Mouse (Mus musculus) left cerebral cortex, postnatal 4 days (tissue): ENCODE results near the gene Gm9507. TPM values are rescaled to one million over a fixed set of nuclear protein-coding genes. Genes with fewer than 3 reads are reported as not detected.
"Not testable (repeated sequence)": the region's sequence is repeated elsewhere in the genome, so short reads cannot be mapped to it uniquely, and the experiment has no call there.

Experiments used
- DNase-seq: peaks from one replicate; pipeline ENCODE4 v3.0.0-alpha.2; 2022
- intact Hi-C: fragments of 180-260 bp; cut with DNase I; formaldehyde crosslinking; loops from one replicate; pipeline ENCODE4 v1.15.1; 2025
- total RNA-seq, 2 experiments: library from RNA; stranded (reverse); gene quantifications; 2 replicates each; pipeline ENCODE4 v1.2.3; 2021

The Gm9507 gene
- total RNA-seq, 2 experiments from 2014 or later, result not detected

DNA sequence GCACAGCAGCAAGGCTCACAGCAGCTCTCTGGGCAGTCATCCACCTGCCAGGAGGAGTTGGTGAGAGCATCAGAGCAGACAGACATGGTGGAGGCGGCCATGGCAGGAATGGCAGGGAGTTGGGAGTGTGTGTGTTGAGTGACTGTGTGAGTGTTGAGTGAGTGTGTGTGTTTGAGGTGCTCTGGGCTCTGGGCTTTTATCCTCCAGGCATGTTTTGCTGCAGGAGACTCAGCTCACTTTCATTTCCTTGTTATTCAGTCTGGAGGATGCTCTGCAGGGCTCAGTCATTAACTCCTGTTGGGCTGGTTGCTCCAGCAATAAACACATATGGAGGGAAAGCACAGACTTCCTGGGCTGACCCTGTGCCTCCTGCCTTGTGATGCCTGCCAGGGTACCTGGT is 34.8 kb downstream of the Gm9507 start, which contains the start of gene Gm7138:
TSS of gene Gm7138 (minus strand) at position 101 of the 400 bp plus-strand sequence.
- intact Hi-C loops, DNase-seq: not testable (repeated sequence)

- intact Hi-C loops, result not testable (repeated sequence)
Observed at GRCm38 (mm10) chr10:77772142-77772541, 39.5 kb downstream of the Gm9507 start.

DNA sequence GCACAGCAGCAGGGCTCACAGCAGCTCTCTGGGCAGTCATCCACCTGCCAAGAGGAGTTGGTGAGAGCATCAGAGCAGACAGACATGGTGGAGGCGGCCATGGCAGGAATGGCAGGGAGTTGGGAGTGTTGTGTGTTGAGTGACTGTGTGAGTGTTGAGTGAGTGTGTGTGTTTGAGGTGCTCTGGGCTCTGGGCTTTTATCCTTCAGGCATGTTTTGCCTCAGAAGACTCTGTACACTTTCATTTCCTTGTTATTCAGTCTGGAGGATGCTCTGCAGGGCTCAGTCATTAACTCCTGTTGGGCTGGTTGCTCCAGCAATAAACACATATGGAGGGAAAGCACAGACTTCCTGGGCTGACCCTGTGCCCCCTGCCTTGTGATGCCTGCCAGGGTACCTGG is 40.4 kb downstream of the Gm9507 start, which contains the start of gene Gm3238:
TSS of gene Gm3238 (minus strand) at position 101 of the 400 bp plus-strand sequence.
- intact Hi-C loops, result not testable (repeated sequence)

More at GRCm38 (mm10) chr10:77772142-77772541, 39.5 kb downstream of the Gm9507 start:
- DNase-seq, result not testable (repeated sequence)

GRCm38 (mm10) chr10:77769727-77770126 is 41.9 kb downstream of the Gm9507 start:
- DNase-seq, result no peak
- intact Hi-C loops, result no loop called here

More for the DNA sequence above, 40.4 kb downstream of the Gm9507 start, which contains the start of gene Gm3238:
- not testable (repeated sequence) for DNase-seq

Other genes starting within 250 kb of the Gm9507 start
- gene Pttg1ip, start 230.1 kb downstream of the Gm9507 start, total RNA-seq, result 10 to 100 TPM; 54.7 to 62.7 TPM
- gene Sumo3, start 205.7 kb downstream of the Gm9507 start, total RNA-seq, result 100 to 1,000 TPM; 175 to 189 TPM
- gene Gm49325, start 205.6 kb downstream of the Gm9507 start, total RNA-seq, result 10 to 100 TPM in 1 of 2 experiments, not detected in 1; 21.0 TPM
- 10 to 100 TPM; 45.1 to 47.6 TPM for gene Ube2g2, start 189.6 kb downstream of the Gm9507 start, total RNA-seq
- gene Tspear, start 125.3 kb downstream of the Gm9507 start, total RNA-seq, result not detected
- gene Gm19402, start 121.1 kb downstream of the Gm9507 start, total RNA-seq, result not detected
- gene Gm9508, start 114.6 kb downstream of the Gm9507 start, total RNA-seq, result not detected
- not detected for gene Gm10272, start 105.2 kb downstream of the Gm9507 start, total RNA-seq
- not detected for gene Gm10024, start 100.4 kb downstream of the Gm9507 start, total RNA-seq
- gene Gm10142, start 96.0 kb downstream of the Gm9507 start, total RNA-seq, result not detected
- not detected for gene Krtap12-1, start 91.2 kb downstream of the Gm9507 start, total RNA-seq
- not detected for gene Gm10100, start 85.4 kb downstream of the Gm9507 start, total RNA-seq
- gene Gm18596, start 69.2 kb downstream of the Gm9507 start, total RNA-seq, result not detected
- not detected for gene Gm9736, start 60.5 kb downstream of the Gm9507 start, total RNA-seq
- not detected for gene Gm3233, start 52.2 kb downstream of the Gm9507 start, total RNA-seq
- gene Gm3238, start 40.5 kb downstream of the Gm9507 start, total RNA-seq, result not detected
- gene Gm7138, start 34.9 kb downstream of the Gm9507 start, total RNA-seq, result not detected
- not detected for gene Gm3250, start 29.3 kb downstream of the Gm9507 start, total RNA-seq
- gene Gm7137, start 23.6 kb downstream of the Gm9507 start, total RNA-seq, result not detected
- gene Gm9639, start 16.8 kb downstream of the Gm9507 start, total RNA-seq, result not detected
- not detected for gene Gm19668, start 12.7 kb downstream of the Gm9507 start, total RNA-seq
- gene Gm2696, start 2.8 kb upstream of the Gm9507 start, total RNA-seq, result not detected
- not detected for gene Krtap10-4, start 15.3 kb upstream of the Gm9507 start, total RNA-seq
- gene Krtap10-10, start 24.1 kb upstream of the Gm9507 start, total RNA-seq, result not detected
- not detected for gene Gm36176, start 35.0 kb upstream of the Gm9507 start, total RNA-seq
- not detected for gene Gm10318, start 41.0 kb upstream of the Gm9507 start, total RNA-seq
- not detected for gene Gm3285, start 50.1 kb upstream of the Gm9507 start, total RNA-seq
- 10 to 100 TPM; 38.5 to 39.1 TPM for gene Lrrc3, start 90.7 kb upstream of the Gm9507 start, total RNA-seq
- 10 to 100 TPM; 14.1 to 22.9 TPM for gene Trpm2, start 158.7 kb upstream of the Gm9507 start, total RNA-seq
- gene 1810043G02Rik, start 166.7 kb upstream of the Gm9507 start, total RNA-seq, result 10 to 100 TPM; 28.9 to 35.3 TPM
- 10 to 100 TPM; 73.2 to 83.6 TPM for gene Pfkl, start 198.2 kb upstream of the Gm9507 start, total RNA-seq
- gene Dnmt3l, start 230.1 kb upstream of the Gm9507 start, total RNA-seq, result not detected
- gene Aire, start 231.8 kb upstream of the Gm9507 start, total RNA-seq, result under 1 TPM; 0.44 TPM